19 mouse cellular contexts compared by ENCODE assay signal in genomic region chr16:8745751-8746150, GRCm38 (mm10). TPM values are rescaled to one million over a fixed set of nuclear protein-coding genes. Genes with fewer than 3 reads are reported as not detected.
DNase-seq lines count a peak whose midpoint lies in the region; ATAC-seq and TF ChIP-seq lines count a peak whose summit lies in the region.
"Had no signal": no experiment of that assay in that cellular context is flagged by ENCODE, and none has a peak within 500 bp of the region (broad histone marks: within the 10 kb centered on the region; RNA-seq: fewer than 3 reads in every experiment).

No protein-coding gene starts in this region.

- H3K4me2 ChIP-seq in liver, embryonic 16.5 days (ENCODE audit: low read depth, low read length): peak overlapping the region; percentile 54
- H3K4me2 ChIP-seq in forebrain, embryonic 13.5 days: no peak overlapping the region
- H3K4me2 ChIP-seq: heart, embryonic 11.5 days; limb, embryonic 15.5 days; neural tube, embryonic 13.5 days had no signal

- no peaks in the 10 kb centered on the region for H3K36me3 ChIP-seq in liver, embryonic 16.5 days (ENCODE audit: control insufficient read depth, insufficient read depth)
- no peaks in the 10 kb centered on the region for H3K36me3 ChIP-seq in forebrain, embryonic 13.5 days (ENCODE audit: poor library complexity, severe bottlenecking)
- H3K36me3 ChIP-seq: limb, embryonic 15.5 days; neural tube, embryonic 13.5 days had no signal

- H3K4me3 ChIP-seq in bone marrow, adult 2 months (replicated peaks; ENCODE audit: control insufficient read depth, low read depth, low read length): no peak overlapping the region
- H3K4me3 ChIP-seq in liver, embryonic 16.5 days (ENCODE audit: low read depth, low read length): no peak overlapping the region
- H3K4me3 ChIP-seq in forebrain, embryonic 13.5 days: no peak overlapping the region
- H3K4me3 ChIP-seq: limb, embryonic 15.5 days; neural tube, embryonic 13.5 days had no signal

- peak overlapping the region; percentile 46 for H3K9ac ChIP-seq in liver, embryonic 16.5 days (ENCODE audit: low read depth, low read length)
- H3K9ac ChIP-seq in forebrain, embryonic 13.5 days: no peak overlapping the region
- H3K9ac ChIP-seq: limb, embryonic 15.5 days; neural tube, embryonic 13.5 days had no signal

- H3K27me3 ChIP-seq in liver, embryonic 16.5 days (ENCODE audit: control insufficient read depth, insufficient read depth, low read depth, low read length): no peaks in the 10 kb centered on the region
- no peaks in the 10 kb centered on the region for H3K27me3 ChIP-seq in forebrain, embryonic 13.5 days
- H3K27me3 ChIP-seq: limb, embryonic 15.5 days; neural tube, embryonic 13.5 days had no signal

- ATAC-seq in CD4-positive, CD25-positive, alpha-beta regulatory T cell, adult 4 months: peak; percentile 45
- no peak for ATAC-seq in liver, embryonic 16.5 days (ENCODE audit: low read depth)
- no peak for ATAC-seq in forebrain, embryonic 13.5 days
- ATAC-seq: hindbrain, postnatal 0 days had no signal

- TF ChIP-seq POLR2A in bone marrow, adult 2 months (IDR thresholded peaks at IDR 0.05; ENCODE audit: borderline replicate concordance, control insufficient read depth, low read depth, low read length): no peak

- WGBS in bone marrow, adult 2 months: 43% methylated on average over 2 of the region's 2 CpGs
- 72% methylated on average over 2 of the region's 2 CpGs for WGBS in liver, embryonic 16.5 days (ENCODE audit: insufficient replicate concordance)
- WGBS in forebrain, embryonic 13.5 days: 97% methylated on average over 2 of the region's 2 CpGs

- DNase-seq in thymus, postnatal 14 days: peak; percentile 83
- no peak for DNase-seq in left cerebral cortex, adult 11 months (ENCODE audit: low spot score)
- no peak for DNase-seq in urinary bladder, adult 2 months (ENCODE audit: low spot score)
- DNase-seq: adrenal gland, postnatal 25 days; cerebellum, adult 2 months; gastrocnemius, postnatal 36 days; heart, postnatal 36 days; kidney, adult 9 months; kidney, postnatal 36 days; lung, postnatal 14 days; right cerebral cortex, postnatal 14 days had no signal

- TF ChIP-seq CTCF in bone marrow, adult 2 months (IDR thresholded peaks at IDR 0.05; ENCODE audit: control insufficient read depth, insufficient read depth, low read length): no peak

- peaks cover 12% of the 10 kb centered on the region for H3K4me1 ChIP-seq in bone marrow, adult 2 months (ENCODE audit: control insufficient read depth, insufficient read depth, low read length)
- H3K4me1 ChIP-seq in liver, embryonic 16.5 days (ENCODE audit: control insufficient read depth, low read depth, low read length): peaks cover 83% of the 10 kb centered on the region
- no peaks in the 10 kb centered on the region for H3K4me1 ChIP-seq in forebrain, embryonic 13.5 days
- H3K4me1 ChIP-seq: limb, embryonic 15.5 days; neural tube, embryonic 13.5 days had no signal

- H3K9me3 ChIP-seq in liver, embryonic 16.5 days (replicated peaks; ENCODE audit: control insufficient read depth, low read length): no peaks in the 10 kb centered on the region
- no peaks in the 10 kb centered on the region for H3K9me3 ChIP-seq in forebrain, embryonic 13.5 days (replicated peaks)
- H3K9me3 ChIP-seq: limb, embryonic 15.5 days; neural tube, embryonic 13.5 days had no signal

- peak overlapping the region; percentile 47 for H3K27ac ChIP-seq in bone marrow, adult 2 months (ENCODE audit: control insufficient read depth, insufficient read depth, low read depth, low read length, poor library complexity)
- H3K27ac ChIP-seq in liver, embryonic 16.5 days (ENCODE audit: low read length): peak overlapping the region; percentile 91
- no peak overlapping the region for H3K27ac ChIP-seq in forebrain, embryonic 13.5 days
- H3K27ac ChIP-seq: hindbrain, postnatal 0 days; limb, embryonic 15.5 days; neural tube, embryonic 13.5 days had no signal

RNA-seq across cellular contexts. Expression of gene Usp7, which starts 46.4 kb away (rescaled TPM):
- polyA plus RNA-seq in CD4-positive, CD25-positive, alpha-beta regulatory T cell, adult 4 months (2017; shearing (Covaris generic)): 10 to 100 TPM; 39.2 to 51.8 TPM
- 136 TPM in 2 replicates for polyA plus RNA-seq in bone marrow, adult 2 months (2011; ENCODE audit: insufficient read depth, insufficient read length, low replicate concordance, missing spikeins)
- polyA plus RNA-seq in liver, embryonic 16.5 days (2015; fragmentation: Nextera tagmentation; extraction: Ambion mirVana): 22.4 and 22.6 TPM in 2 replicates
- 61.8 and 67.7 TPM in 2 replicates for polyA plus RNA-seq in urinary bladder, adult 2 months (2012; rRNA removed)
- polyA plus RNA-seq in forebrain, embryonic 13.5 days (2015; fragmentation: Nextera tagmentation; extraction: Ambion mirVana): 29.6 and 42.3 TPM in 2 replicates
